Mouse (Mus musculus) cerebral cortex, adult 2 months (tissue): ENCODE results near the gene Sipa1l1.

ENCODE experiments used
- WGBS: fragments of 180-500 bp; shearing (Covaris S2); methylation state at CpG from one replicate; pipeline ENCODE4 v1.1.7; 2018; 5-methylcytosine and 5-hydroxymethylcytosine counted together

Sipa1l1 gene

DNA sequence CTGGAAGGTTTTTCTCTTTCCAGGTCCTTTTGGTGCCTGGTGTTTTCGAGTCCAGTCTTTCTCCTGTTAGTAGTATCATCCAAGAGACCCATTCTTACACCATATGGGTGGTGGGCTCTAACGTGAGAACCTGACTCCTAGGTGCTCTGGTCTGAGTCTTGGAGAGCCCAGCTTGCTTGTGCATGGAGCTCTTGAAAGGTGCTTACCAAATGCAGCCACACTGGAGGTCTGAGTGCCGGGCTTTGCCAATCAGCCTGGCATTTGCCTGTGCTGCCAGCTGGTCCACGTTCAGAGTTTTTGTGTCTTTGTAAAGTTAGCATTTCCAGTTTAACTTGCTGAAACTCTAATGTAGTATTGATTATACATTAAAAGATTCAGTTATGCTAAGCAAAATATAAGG lies 9.5 kb downstream of the Sipa1l1 start:
- 52% methylated on average over 4 of the region's 4 CpGs for WGBS

DNA sequence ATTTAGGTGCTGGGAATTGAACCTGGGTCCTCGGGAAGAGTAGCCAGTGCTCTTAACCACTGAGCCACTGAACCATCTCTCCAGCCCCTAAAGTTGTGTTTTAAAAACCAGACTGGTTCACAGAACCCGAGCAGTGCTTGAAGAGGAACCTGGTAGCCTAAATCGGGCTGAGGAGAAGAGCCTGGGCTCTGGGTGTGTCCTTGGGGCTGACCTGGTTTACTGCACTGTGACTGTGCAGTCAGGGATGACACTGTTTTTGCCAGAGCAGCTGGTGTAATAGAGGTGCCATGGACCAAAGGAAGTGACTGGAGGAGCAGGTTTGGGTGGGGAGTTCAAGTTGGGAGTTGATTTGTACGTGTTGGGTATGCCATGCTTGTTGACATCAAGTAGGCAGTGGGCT lies 10.5 kb downstream of the Sipa1l1 start:
- 91% methylated on average over 4 of the region's 4 CpGs for WGBS

GRCm38 (mm10) chr12:82186740-82187139 lies 17.6 kb downstream of the Sipa1l1 start:
- 71% methylated on average over 3 of the region's 3 CpGs for WGBS

- WGBS, result 56% methylated on average over 7 of the region's 7 CpGs
These were observed 18.2 kb downstream of the Sipa1l1 start for GRCm38 (mm10) chr12:82187178-82187839.

- 51% methylated on average over 9 of the region's 9 CpGs for WGBS
These were observed 19.4 kb downstream of the Sipa1l1 start for GRCm38 (mm10) chr12:82188321-82189075.

- 59% methylated on average over 6 of the region's 6 CpGs for WGBS
These were observed 20.1 kb downstream of the Sipa1l1 start for GRCm38 (mm10) chr12:82189076-82189675.

DNA sequence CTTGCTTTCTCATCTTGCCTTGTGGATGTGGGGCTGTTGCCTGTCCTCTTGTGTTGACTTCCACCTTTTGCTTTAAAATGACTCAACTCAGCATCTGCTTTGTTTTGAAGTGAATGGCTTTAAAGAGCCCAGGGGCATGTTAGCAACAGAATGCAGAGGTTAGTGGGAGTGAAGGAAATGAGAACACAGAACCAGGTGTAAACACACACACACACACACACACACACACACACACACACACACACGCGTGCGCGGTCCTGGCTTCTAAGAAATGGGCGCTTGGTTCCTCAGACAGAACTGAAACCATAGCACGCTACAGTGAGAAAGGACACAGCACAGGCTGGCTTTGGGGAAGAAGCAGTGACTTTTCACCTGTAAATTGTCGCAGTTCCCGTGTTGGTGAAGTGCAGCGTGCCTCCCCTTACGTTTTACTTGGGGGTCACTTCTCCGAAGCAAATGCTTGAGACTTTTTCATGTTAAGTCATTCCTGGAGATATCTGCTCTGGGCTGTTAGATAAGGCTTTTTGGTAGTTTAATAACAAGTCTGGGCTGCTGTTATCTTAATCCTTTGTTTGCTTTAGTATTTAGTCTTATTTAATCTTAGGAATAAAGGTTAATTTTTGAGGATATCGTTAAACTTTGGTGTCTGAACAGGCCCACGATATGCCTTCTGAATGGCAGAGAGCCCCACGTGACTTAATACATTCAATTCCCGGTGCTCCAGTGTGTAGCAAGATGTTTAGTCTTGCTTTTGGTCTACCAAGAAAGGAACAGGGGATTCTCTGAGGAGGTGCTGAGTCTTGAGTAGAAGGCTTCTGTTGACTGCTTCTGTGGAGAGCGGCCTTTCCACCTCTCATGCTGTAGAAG lies 20.8 kb downstream of the Sipa1l1 start:
- 86% methylated on average over 16 of the region's 16 CpGs for WGBS

GRCm38 (mm10) chr12:82190582-82190965 lies 21.5 kb downstream of the Sipa1l1 start:
- 94% methylated on average over 16 of the region's 16 CpGs for WGBS

GRCm38 (mm10) chr12:82191686-82192085 lies 22.6 kb downstream of the Sipa1l1 start:
- 74% methylated on average over 5 of the region's 5 CpGs for WGBS

GRCm38 (mm10) chr12:82192641-82193054 lies 23.5 kb downstream of the Sipa1l1 start:
- 90% methylated on average over 4 of the region's 4 CpGs for WGBS

GRCm38 (mm10) chr12:82193476-82193875 lies 24.4 kb downstream of the Sipa1l1 start:
- WGBS, result 68% methylated on average over 2 of the region's 2 CpGs

- 73% methylated on average over 3 of the region's 3 CpGs for WGBS
These were observed 25.8 kb downstream of the Sipa1l1 start for GRCm38 (mm10) chr12:82194919-82195318.

DNA sequence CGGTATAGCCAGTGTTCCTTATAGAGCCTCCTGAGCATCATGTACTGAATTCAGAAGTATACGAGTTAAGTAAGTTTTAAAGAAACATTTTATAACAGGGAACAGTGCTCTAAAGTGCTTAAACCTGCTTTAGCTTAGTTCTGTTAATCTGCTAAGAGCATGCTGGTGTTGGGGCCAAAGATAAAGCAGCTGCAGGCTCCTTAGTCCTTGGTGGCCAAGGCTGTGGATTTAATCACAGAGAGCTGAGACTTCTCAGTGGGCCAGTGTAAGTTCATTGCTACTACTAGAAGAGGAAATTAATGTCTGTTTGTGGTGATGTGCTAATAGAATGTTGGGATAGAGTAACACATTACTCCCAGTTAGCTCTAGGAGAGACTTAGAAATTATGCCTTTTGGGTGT lies 27.1 kb downstream of the Sipa1l1 start:
- 91% methylated on average over 2 of the region's 2 CpGs for WGBS

DNA sequence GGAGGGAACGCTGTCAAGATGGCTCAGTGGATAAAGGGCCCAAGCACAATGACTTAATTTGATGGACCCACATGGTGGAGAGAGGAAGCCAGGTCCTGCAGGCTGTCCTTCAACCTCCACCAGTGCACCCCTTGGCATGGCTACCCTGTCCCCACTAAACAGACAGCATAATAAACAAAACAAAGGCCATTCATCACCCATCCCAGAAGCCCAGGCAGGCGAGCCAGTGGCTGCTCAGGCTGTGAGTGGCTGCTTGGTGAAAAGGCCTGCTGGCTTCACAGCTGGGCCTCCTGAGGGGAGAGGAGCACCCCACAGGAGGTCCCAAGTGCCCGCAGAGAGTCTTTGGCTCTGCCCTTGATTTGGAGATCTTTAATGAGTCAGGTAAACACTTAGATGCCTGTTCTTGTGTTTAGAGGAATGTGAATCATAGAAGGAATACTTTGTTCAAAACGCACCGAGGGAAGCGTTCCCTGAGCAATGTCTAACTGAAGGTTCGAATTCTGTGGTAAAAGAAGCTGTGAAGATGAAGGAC lies 27.6 kb downstream of the Sipa1l1 start:
- WGBS, result 47% methylated on average over 7 of the region's 7 CpGs

DNA sequence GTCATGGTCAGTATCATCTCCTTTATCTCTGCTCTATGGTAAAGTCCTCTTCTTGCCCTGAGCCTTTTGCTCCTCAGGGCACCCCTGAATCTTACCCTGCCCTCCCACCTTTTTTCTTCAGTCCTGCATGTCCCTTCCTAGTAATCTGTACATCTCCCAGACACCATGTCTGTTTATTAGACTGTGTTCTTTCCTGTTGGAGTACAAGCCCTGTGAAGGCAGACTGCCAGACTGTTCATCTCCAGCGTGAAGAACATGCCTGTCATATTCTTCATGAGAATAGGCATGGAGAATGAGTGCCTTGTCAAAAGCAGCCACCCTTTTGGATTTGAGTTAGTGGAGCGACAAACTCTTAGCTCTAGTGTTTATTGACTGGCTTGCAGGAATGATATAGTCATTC lies 28.1 kb downstream of the Sipa1l1 start:
- 51% methylated on average over 2 of the region's 2 CpGs for WGBS

GRCm38 (mm10) chr12:82199286-82199685 lies 30.2 kb downstream of the Sipa1l1 start:
- 81% methylated on average over 6 of the region's 6 CpGs for WGBS

- 78% methylated on average over 6 of the region's 6 CpGs for WGBS
These were observed 35.0 kb downstream of the Sipa1l1 start for GRCm38 (mm10) chr12:82204106-82204505.

GRCm38 (mm10) chr12:82206857-82207647 lies 37.9 kb downstream of the Sipa1l1 start:
- 88% methylated on average over 8 of the region's 8 CpGs for WGBS

DNA sequence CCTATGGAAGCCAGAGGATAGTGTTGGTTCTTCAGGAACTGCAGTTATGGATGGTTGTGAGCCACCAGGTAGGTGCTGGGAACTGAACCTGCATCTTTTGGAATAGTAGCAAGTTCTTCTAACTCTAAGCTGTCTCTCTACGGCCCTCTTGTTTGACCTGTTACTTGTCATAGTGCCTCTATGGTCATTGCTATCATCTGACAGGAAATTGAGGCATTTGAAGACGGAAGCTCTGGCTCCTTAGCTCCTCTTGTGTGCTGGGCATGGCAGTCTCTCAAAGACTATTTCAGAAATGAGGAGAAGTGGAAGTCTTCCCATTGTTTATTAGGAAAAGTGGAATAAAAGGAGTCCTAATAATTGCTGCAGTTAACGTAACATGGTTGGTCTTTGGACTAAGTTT lies 38.9 kb downstream of the Sipa1l1 start:
- 79% methylated on average over 3 of the region's 3 CpGs for WGBS

DNA sequence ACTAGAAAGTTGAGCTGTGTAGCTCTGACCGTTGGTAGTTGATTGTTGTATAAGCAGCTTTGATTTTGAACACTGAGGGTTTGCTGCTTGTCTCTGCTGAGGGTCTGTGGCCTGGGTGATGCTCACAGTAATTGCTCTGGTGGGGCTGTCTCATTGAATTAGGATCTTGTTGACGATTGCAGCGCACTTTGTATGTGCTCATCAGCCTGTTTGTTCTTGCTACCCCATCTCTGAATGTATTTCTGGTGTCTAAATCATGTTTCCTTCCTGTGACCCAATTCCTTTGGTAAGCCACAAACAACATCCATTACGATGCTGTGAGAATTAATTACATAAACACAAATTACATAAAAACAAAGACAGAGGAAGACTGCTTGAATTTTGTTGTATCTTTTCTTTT lies 39.5 kb downstream of the Sipa1l1 start:
- WGBS, result 74% methylated on average over 4 of the region's 4 CpGs

DNA sequence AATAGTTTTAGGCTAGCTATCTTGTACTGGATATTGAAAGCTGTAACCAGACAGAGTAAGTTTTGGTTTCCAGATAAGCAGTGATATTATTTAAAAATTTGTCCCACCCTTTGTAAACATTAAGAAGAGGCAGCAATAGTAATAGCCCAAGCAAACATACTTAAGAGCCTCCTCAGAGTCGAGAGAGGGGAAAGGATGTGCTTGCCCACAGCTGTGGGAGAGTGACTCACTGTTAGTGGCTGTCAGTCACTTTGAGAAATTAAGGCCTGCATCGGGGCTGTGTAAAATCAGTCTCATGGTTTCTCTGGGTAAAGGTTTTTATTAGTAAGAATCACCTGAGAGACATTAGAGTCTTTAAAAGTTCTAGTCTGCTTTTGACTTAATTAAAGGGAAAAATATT lies 40.6 kb downstream of the Sipa1l1 start:
- 25% methylated on average over 2 of the region's 2 CpGs for WGBS
